Mouse (Mus musculus) kidney, embryonic 14.5 days (tissue): ENCODE data around the gene Elmsan1. TPM values are rescaled to one million over a fixed set of nuclear protein-coding genes. Genes with fewer than 3 reads are reported as not detected.

Experiments used
- polyA plus RNA-seq: library from polyadenylated mRNA; unstranded; fragments of >200 nt; fragmentation: Nextera tagmentation; extraction: Ambion mirVana; gene quantifications from 2 replicates; pipeline ENCODE4 v1.2.1, GENCODE M21; 2014

The Elmsan1 gene
- polyA plus RNA-seq, 1 experiment from 2014 or later: 9.3 TPM

Other genes starting within 250 kb of the Elmsan1 start
- not detected in 2 replicates for gene Heatr4, start 234.0 kb downstream of the Elmsan1 start, polyA plus RNA-seq
- gene Acot2, start 231.0 kb downstream of the Elmsan1 start, polyA plus RNA-seq: 32.7 and 37.5 TPM in 2 replicates
- 48.9 and 55.2 TPM in 2 replicates for gene Acot1, start 209.4 kb downstream of the Elmsan1 start, polyA plus RNA-seq
- gene Acot4, start 180.5 kb downstream of the Elmsan1 start, polyA plus RNA-seq: 1.3 and 3.4 TPM in 2 replicates
- gene Gm49366, start 179.9 kb downstream of the Elmsan1 start, polyA plus RNA-seq: not detected in 2 replicates
- 0.55 and 0.79 TPM in 2 replicates for gene Acot3, start 166.7 kb downstream of the Elmsan1 start, polyA plus RNA-seq
- not detected in 2 replicates for gene Acot5, start 149.6 kb downstream of the Elmsan1 start, polyA plus RNA-seq
- gene Acot6, start 118.2 kb downstream of the Elmsan1 start, polyA plus RNA-seq: 1.7 and 2.0 TPM in 2 replicates
- 5.1 and 5.5 TPM in 2 replicates for gene Dnal1, start 104.5 kb downstream of the Elmsan1 start, polyA plus RNA-seq
- gene Pnma1, start 70.4 kb downstream of the Elmsan1 start, polyA plus RNA-seq: 0.24 and 0.51 TPM in 2 replicates
- gene Ptgr2, start 66.4 kb upstream of the Elmsan1 start, polyA plus RNA-seq: 12.8 and 21.1 TPM in 2 replicates
- 65.6 and 88.7 TPM in 2 replicates for gene Zfp410, start 98.0 kb upstream of the Elmsan1 start, polyA plus RNA-seq
- gene Coq6, start 142.8 kb upstream of the Elmsan1 start, polyA plus RNA-seq: 51.4 and 54.7 TPM in 2 replicates
- 2.9 and 3.7 TPM in 2 replicates for gene Fam161b, start 143.0 kb upstream of the Elmsan1 start, polyA plus RNA-seq
- 8.3 and 19.6 TPM in 2 replicates for gene Entpd5, start 190.1 kb upstream of the Elmsan1 start, polyA plus RNA-seq
- gene Bbof1, start 190.2 kb upstream of the Elmsan1 start, polyA plus RNA-seq: 1.1 and 1.9 TPM in 2 replicates
- 22.1 and 27.2 TPM in 2 replicates for gene Rnf113a2, start 198.3 kb upstream of the Elmsan1 start, polyA plus RNA-seq
- 25.0 and 50.2 TPM in 2 replicates for gene Aldh6a1, start 232.1 kb upstream of the Elmsan1 start, polyA plus RNA-seq
- 21.0 and 23.2 TPM in 2 replicates for gene Lin52, start 232.5 kb upstream of the Elmsan1 start, polyA plus RNA-seq